Mouse (Mus musculus) lung, adult 2 months (tissue): ENCODE measurements around the gene Prkcg.

Experiments used
- CTCF ChIP-seq: fragments of 200-500 bp; IDR thresholded peaks from 2 replicates; pipeline ENCODE4 v1.5.1; 2011; ENCODE audit warnings: mild to moderate bottlenecking, low read length, control low read depth; ENCODE audit not compliant: insufficient read depth
- POLR2A ChIP-seq: fragments of 200-500 bp; IDR thresholded peaks from 2 replicates; pipeline ENCODE4 v1.6.1; 2011; ENCODE audit warnings: low read depth, mild to moderate bottlenecking, control low read depth, low read length, borderline replicate concordance; ENCODE audit errors: extremely low read depth

- TF ChIP-seq CTCF (no peak), POLR2A (no peak)
Observed at GRCm38 (mm10) chr7:3366705-3367516, 77.9 kb downstream of the Prkcg start.
